Mouse (Mus musculus) megakaryocyte, embryonic 14.5 days (primary cell): ENCODE data around the gene Gm960. TPM values are rescaled to one million over a fixed set of nuclear protein-coding genes. Genes with fewer than 3 reads are reported as not detected.

Source experiments
- H3K27me3 ChIP-seq: replicated peaks from 2 replicates; pipeline ENCODE3; 2012; ENCODE audit warnings: inconsistent platforms
- H3K36me3 ChIP-seq: replicated peaks from 2 replicates; pipeline ENCODE3; 2012; ENCODE audit warnings: low read length, inconsistent platforms, mixed read lengths
- H3K4me1 ChIP-seq: 2 replicates; pipeline ENCODE4 v1.6.1; 2012; ENCODE audit warnings: inconsistent platforms
- H3K4me3 ChIP-seq: replicated peaks from 2 replicates; pipeline ENCODE3; 2012; ENCODE audit warnings: moderate library complexity, mild to moderate bottlenecking, inconsistent platforms
- H3K9me3 ChIP-seq: 2 replicates; pipeline ENCODE4 v1.6.1; 2012; ENCODE audit warnings: inconsistent platforms
- FLI1 ChIP-seq: IDR thresholded peaks from 2 replicates; pipeline ENCODE4 v1.6.1; 2012; ENCODE audit warnings: low read length, inconsistent platforms, mixed read lengths
- GATA1 ChIP-seq: IDR thresholded peaks from 3 replicates; pipeline ENCODE4 v1.6.1; 2012; ENCODE audit warnings: mixed read lengths, low read length, inconsistent platforms, borderline replicate concordance
- polyA plus RNA-seq: library from polyadenylated mRNA; stranded (reverse); fragments of >175 nt; gene quantifications from 2 replicates; pipeline ENCODE4 v1.2.3, GENCODE M21; 2012; ENCODE audit warnings: low replicate concordance; ENCODE audit not compliant: insufficient read depth

Gm960 gene
- polyA plus RNA-seq, 1 experiment = not detected

GRCm38 (mm10) chr19:4616546-4616945, 81.9 kb downstream of the Gm960 start:
- peaks cover 11% of the 10 kb centered on the region for H3K36me3 ChIP-seq

GRCm38 (mm10) chr19:4615151-4616093, 83.0 kb downstream of the Gm960 start, which contains the start of gene Lrfn4:
Gene Lrfn4, minus strand, starts transcription at chr19:4615667.
- no peak for TF ChIP-seq FLI1
- no peak for TF ChIP-seq GATA1
- peaks cover under 1% of the 10 kb centered on the region for H3K36me3 ChIP-seq
- H3K4me3 ChIP-seq = peak within 1 kb of the TSS; percentile 92
- no peaks in the 10 kb centered on the region for H3K9me3 ChIP-seq
- H3K27me3 ChIP-seq = peaks cover 84% of the 10 kb centered on the region
- H3K4me1 ChIP-seq = peaks cover 26% of the 10 kb centered on the region

More at GRCm38 (mm10) chr19:4616546-4616945, 81.9 kb downstream of the Gm960 start:
- Histone ChIP-seq H3K27me3 (peaks cover 73% of the 10 kb centered on the region), H3K9me3 (no peaks in the 10 kb centered on the region), H3K4me3 (no peak overlapping the region), H3K4me1 (peaks cover 26% of the 10 kb centered on the region)
- no peak for TF ChIP-seq GATA1
- no peak for TF ChIP-seq FLI1

- H3K27me3 ChIP-seq = peaks cover 93% of the 10 kb centered on the region
- no peaks in the 10 kb centered on the region for H3K36me3 ChIP-seq
- TF ChIP-seq FLI1 (no peak), GATA1 (no peak)
- H3K4me1 ChIP-seq = peaks cover 26% of the 10 kb centered on the region
- H3K9me3 ChIP-seq = no peaks in the 10 kb centered on the region
- H3K4me3 ChIP-seq = peak overlapping the region; percentile 92
Measured at GRCm38 (mm10) chr19:4614305-4615150, 83.9 kb downstream of the Gm960 start.

GRCm38 (mm10) chr19:4613464-4614304, 84.8 kb downstream of the Gm960 start:
- TF ChIP-seq GATA1 = no peak
- no peak for TF ChIP-seq FLI1
- Histone ChIP-seq H3K36me3 (no peaks in the 10 kb centered on the region), H3K27me3 (peaks cover 93% of the 10 kb centered on the region), H3K4me3 (peak overlapping the region; percentile 18), H3K4me1 (peaks cover 26% of the 10 kb centered on the region), H3K9me3 (no peaks in the 10 kb centered on the region)

GRCm38 (mm10) chr19:4612181-4612961, 86.1 kb downstream of the Gm960 start:
- TF ChIP-seq GATA1 (no peak), FLI1 (no peak)
- H3K4me3 ChIP-seq = no peak overlapping the region
- H3K4me1 ChIP-seq = peaks cover 26% of the 10 kb centered on the region
- peaks cover 93% of the 10 kb centered on the region for H3K27me3 ChIP-seq
- H3K36me3 ChIP-seq = no peaks in the 10 kb centered on the region
- no peaks in the 10 kb centered on the region for H3K9me3 ChIP-seq

GRCm38 (mm10) chr19:4610109-4610508, 88.4 kb downstream of the Gm960 start:
- Histone ChIP-seq H3K9me3 (no peaks in the 10 kb centered on the region), H3K27me3 (peaks cover 76% of the 10 kb centered on the region), H3K4me1 (peaks cover 13% of the 10 kb centered on the region), H3K4me3 (no peak overlapping the region), H3K36me3 (no peaks in the 10 kb centered on the region)
- no peak for TF ChIP-seq GATA1
- no peak for TF ChIP-seq FLI1

GRCm38 (mm10) chr19:4608511-4608910, 90.0 kb downstream of the Gm960 start:
- TF ChIP-seq FLI1 (no peak), GATA1 (no peak)

GRCm38 (mm10) chr19:4607406-4607805, 91.1 kb downstream of the Gm960 start:
- peaks cover 68% of the 10 kb centered on the region for H3K27me3 ChIP-seq
- no peaks in the 10 kb centered on the region for H3K9me3 ChIP-seq
- no peaks in the 10 kb centered on the region for H3K36me3 ChIP-seq
- TF ChIP-seq FLI1 (no peak), GATA1 (no peak)
- no peak overlapping the region for H3K4me3 ChIP-seq
- peaks cover 13% of the 10 kb centered on the region for H3K4me1 ChIP-seq

More at GRCm38 (mm10) chr19:4608511-4608910, 90.0 kb downstream of the Gm960 start:
- Histone ChIP-seq H3K4me1 (peaks cover 13% of the 10 kb centered on the region), H3K36me3 (no peaks in the 10 kb centered on the region), H3K9me3 (no peaks in the 10 kb centered on the region), H3K4me3 (no peak overlapping the region), H3K27me3 (peaks cover 69% of the 10 kb centered on the region)

GRCm38 (mm10) chr19:4605654-4606053, 92.8 kb downstream of the Gm960 start:
- Histone ChIP-seq H3K4me1 (peaks cover 13% of the 10 kb centered on the region), H3K27me3 (peaks cover 73% of the 10 kb centered on the region), H3K36me3 (no peaks in the 10 kb centered on the region), H3K4me3 (no peak overlapping the region), H3K9me3 (no peaks in the 10 kb centered on the region)
- TF ChIP-seq FLI1 = no peak
- TF ChIP-seq GATA1 = no peak
